Mouse (Mus musculus) left cerebral cortex, postnatal 36 days (tissue): ENCODE measurements around the gene Hdgfl2. TPM values are rescaled to one million over a fixed set of nuclear protein-coding genes. Genes with fewer than 3 reads are reported as not detected.

ENCODE experiments used
- DNase-seq, 2 experiments: peaks; one replicate each; pipeline ENCODE4 v3.0.0; 2021 to 2022; ENCODE audit warnings: low spot score in 2 of 2, mixed read lengths in 1 of 2
- intact Hi-C: fragments of 180-260 bp; cut with DNase I; formaldehyde crosslinking; loops from one replicate; pipeline ENCODE4 v1.15.1; 2025
- total RNA-seq, 2 experiments: library from RNA; stranded (reverse); gene quantifications; 2 replicates each; pipeline ENCODE4 v1.2.3; 2021

Hdgfl2 gene
- total RNA-seq, 2 experiments from 2014 or later = 95.2 to 109 TPM

DNA sequence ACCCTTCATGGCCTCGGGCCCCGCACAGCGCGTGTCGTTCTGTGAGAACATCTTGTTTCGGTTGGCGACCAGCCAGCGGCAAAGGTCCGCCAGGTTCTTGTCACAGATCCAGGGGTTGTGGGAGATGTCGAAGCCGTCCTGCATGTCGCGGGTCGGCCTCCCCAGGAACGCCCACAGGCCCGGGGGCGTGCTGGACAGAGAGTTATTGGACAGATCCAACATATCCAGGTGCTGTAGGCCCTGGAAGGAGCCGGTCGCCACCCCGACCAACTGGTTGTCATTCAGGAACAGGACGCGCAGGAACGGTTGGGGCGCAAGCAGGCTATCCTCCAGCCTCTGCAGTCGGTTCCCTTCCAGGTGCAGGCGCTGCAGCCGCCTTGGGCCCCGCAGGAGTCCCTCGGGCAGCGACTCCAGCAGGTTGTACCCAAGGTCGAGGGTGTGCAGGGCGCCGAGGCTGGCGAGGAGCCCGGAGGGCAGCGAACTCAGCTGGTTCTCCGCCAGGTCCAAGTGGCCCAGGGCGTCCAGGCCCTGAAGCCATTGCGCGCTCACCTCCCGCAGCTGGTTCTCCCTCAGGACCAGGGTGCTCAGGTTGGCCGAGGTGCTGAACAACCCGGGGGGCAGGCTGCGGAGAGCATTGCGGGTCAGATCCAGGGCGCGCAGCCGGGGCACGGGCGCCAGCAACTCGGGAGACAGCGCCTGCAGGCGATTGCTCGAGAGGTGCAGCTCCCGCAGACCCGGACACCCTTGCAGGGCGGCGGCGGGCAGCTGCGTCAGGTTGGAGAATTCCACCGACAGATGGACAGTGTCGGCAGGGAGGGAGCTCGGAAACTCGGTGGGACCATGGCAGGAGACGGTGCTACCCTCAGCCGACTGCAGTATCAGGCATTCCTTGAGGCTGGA is 40.8 kb downstream of the Hdgfl2 start:
- no peak for DNase-seq
- intact Hi-C loops = loop anchor here (5.0 kb wide), 1 partner anchor 37 kb away; no protein-coding TSS in a partner anchor

DNA sequence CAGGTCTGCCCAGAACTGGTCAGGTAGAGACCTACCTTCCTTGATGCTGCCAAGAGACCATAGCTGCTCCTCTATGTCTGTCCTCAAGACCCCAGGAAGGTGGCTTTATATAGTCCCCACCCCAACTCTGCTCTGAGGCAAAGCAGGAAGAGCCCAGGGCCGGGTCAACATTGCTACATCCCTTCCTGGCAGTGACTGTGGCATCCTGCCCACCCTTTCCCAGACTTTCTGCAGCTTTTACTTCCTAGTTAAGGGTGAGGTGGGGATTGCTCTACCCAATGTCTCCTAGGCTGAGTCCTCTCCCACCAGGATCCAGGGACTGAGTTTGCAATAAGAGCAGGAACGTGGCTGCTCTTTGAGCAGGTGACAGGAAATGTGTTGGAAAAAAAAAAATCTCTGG is 42.4 kb downstream of the Hdgfl2 start, which contains the start of gene Lrg1:
Lrg1 (minus strand) TSS at position 176 of the 400 bp plus-strand sequence.
- intact Hi-C loops = loop anchor here (5.0 kb wide), 1 partner anchor 35 kb away; no protein-coding TSS in a partner anchor
- no peak for DNase-seq

DNA sequence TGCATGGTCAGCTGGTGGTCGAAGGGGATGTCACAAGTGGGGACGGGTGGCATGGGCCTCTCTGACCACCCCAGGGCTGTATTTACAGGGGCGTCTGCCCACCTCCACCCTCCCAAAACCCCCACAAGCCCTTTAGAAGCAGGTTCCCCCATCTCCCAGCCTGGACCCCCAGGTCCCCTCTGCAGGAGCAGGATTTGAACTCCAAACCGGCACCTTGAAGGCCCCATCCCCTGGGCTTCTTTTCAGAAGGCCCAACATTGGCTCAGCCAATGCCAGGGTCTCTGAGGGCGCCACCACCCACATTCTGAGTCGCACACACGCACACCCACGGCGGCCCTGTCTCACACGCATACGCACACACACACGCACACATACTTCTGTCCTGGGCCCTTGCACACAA is 43.7 kb downstream of the Hdgfl2 start:
- intact Hi-C loops = loop anchor here (5.0 kb wide), 1 partner anchor 34 kb away; no protein-coding TSS in a partner anchor
- no peak for DNase-seq

DNA sequence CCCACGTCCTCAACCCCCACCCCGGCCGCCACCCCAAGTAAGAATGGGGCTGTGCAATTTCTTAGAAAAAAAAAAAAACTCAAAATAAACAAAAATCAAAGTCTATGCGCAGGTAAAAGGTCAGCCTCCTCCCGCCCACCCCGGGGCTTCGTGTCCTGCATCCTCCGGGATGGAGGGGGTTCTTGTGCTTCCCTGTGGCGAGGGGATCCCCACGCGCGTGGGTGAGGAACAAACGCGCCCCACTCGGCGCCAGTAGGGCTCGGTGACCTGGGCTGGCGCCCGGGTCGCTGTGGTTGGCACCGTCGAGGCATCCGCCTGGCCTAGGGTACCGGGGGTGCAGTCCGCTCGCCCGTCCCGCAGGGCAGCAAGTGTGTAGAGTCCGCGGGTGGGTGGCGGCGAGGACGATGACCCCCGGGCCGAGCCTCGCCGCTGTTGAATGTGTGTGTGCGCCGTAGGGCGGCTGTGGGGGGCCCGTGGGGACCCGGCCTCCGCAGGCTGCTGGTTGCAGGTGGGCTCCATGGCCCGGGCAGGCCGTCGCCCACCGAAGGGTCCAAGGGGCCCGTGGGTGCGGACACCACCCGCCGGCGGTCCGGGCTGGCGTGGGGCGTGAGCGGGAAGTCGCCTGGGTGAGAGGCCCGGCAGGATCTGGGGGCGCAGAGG is 44.4 kb downstream of the Hdgfl2 start:
- intact Hi-C loops = loop anchor here (5.0 kb wide), 1 partner anchor 33 kb away; no protein-coding TSS in a partner anchor
- no peak for DNase-seq

DNA sequence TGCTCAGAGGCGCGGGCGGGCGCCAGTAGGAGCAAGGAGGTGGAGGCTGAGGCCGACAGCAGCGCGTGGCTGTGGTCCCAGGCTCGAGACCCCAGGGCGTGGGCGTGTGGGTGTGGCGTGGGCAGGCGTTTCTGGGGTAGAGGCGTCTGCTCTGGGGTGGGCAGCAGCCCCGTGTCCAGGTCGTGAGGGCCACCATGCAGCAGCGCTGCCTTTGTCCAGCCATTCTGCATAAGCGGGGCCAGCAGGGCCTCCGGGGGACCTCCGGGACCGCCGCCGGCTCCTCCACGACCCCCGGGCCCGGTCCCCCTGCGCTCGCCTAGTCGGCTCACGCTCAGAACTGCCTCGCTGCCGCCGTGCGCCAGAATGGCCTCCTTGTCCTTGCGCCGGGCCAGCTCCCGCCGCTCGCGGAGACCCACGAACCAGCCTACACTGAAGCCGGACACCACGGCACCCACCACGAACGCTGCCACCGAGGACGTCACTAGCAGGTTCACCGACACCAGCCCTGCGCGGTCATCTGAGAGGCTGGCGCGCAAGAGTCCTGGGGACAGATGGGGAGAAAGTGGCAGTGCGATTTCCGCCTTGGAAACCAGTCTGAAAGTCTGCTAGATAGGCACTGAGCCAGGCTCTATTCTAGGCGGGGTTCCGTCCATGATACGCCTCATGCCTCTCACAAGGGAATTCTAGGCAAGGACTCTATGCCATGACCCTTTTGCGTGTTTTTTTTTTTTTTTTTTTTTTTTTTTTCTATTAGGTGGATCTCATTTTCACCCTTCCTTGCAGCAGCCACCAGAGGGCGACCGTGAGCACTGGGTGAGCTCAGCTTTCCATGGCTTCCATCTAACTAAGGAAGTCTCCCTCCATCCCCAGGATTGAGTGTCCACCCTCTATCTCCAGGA is 45.2 kb downstream of the Hdgfl2 start:
- intact Hi-C loops = loop anchor here (5.0 kb wide), 1 partner anchor 33 kb away; no protein-coding TSS in a partner anchor
- DNase-seq = peak; percentile 50 to 58

DNA sequence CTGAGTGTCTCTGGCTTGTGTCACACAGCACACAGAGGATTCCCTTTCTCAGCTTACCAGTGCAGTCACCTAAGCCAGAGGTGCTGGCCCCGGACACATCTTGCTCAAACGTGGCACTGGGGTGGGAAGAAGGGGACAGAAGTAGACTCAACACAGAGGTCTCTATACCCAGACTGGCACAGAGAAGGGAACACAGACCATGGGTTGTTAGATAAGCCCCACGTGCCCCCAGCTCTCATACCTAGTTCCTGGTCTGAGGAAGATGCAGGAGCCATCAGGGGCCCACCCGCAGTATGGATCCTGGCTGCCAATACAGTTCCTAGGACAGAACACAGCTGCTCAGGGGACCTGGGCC is 45.8 kb downstream of the Hdgfl2 start:
- intact Hi-C loops = no loop called here
- DNase-seq = no peak

DNA sequence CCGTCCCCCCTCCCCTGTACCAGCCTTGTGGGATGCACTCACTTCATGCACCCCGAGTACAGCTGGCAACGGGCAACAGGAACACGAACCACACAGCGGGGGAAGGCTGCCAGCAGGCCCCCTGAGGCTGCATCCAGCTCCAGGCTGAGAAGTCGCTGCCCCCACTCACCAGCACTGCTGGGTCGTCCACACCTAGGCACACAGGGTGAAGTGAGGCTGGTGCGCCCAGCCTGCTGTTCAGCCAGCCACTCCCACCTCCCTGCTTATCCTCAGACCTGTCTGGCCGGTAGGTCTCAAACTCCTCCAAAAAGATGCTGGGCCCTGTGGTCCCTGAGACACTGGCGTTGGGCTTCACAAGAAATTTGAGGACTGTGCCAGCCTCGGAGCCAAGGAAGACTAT is 46.7 kb downstream of the Hdgfl2 start:
- DNase-seq = no peak
- intact Hi-C loops = no loop called here

DNA sequence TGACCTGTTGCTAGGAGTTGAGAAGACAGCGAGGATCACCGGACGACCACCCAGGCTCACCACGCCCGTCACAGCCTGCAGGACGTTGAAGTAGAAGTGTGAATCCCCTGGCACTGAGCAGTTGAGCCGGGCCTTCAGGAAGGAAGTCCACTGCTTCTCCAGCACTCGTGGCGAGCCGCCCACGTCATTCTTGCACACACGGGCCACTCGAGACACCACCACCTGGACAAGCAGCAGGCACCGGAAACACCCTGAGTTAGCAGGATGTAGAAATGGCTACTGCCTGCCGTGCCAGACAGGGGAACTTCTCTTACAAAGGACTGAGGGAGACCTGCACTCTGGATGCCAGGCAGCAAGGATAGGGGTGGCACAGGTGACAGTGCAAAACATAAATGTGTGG is 48.8 kb downstream of the Hdgfl2 start:
- intact Hi-C loops = no loop called here
- DNase-seq = no peak

DNA sequence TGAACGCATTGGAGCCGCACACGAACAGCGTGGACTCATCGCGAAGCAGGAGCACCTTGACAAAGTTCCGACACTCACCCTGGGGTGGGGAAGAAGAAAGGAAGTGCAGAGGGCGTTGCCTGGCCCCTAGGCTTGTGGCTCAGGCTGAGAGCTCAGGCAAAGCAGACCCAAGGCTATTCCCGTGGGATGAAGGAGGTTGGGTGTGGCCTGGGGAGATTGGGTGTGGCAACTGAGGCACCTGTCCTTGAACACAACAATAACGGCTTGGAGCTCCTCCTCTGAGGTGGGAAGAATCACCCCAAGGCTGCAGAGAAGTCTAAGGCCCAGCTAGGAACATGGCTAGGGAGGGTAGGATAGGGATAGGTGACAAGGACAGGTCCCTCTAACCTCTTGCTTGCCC is 51.7 kb downstream of the Hdgfl2 start:
- no peak for DNase-seq
- intact Hi-C loops = loop anchor here (5.0 kb wide), 1 partner anchor 126 kb away; the partner anchor contains the start of gene Fem1a

DNA sequence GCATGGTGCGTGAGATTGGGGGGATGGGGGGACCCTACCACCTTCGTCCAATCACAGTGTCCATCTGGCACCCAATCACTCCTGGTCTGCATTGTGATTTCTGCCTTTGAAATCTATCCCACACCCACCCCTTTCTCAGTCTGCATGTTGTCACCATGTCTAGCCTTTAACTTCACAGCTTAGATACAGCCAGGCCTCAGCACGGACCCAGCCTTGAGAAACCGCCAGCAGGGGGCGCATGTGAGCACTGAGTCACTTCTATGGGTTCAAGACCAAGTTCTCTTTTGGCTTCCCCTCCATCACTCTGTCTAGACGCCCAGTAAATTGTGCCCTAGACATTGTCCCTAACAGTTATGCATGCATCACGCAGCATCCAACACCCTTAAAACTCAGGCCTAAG is 52.4 kb downstream of the Hdgfl2 start:
- intact Hi-C loops = loop anchor here (5.0 kb wide), 1 partner anchor 125 kb away; the partner anchor contains the start of gene Fem1a

DNA sequence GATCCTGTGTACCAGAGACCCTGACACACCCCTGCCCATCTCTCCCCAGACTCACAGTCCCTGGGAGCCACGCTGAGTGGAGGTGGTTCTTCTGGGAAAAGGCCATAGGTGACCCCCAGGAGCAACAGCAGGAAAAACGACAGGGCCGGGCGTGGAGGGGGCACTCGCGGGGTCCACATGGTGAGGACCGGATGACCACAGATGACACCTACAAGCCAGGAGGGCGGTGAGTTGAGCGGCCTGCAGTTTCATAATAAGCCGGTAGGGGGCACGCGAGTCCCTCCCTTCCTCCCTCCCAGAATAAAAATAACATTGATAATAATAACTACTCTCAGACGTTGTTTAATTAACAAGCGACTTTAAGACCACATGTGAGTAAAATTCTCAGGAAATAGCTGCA is 53.2 kb downstream of the Hdgfl2 start:
- intact Hi-C loops = loop anchor here (5.0 kb wide), 1 partner anchor 125 kb away; the partner anchor contains the start of gene Fem1a
- DNase-seq = no peak

More for the DNA sequence above, 52.4 kb downstream of the Hdgfl2 start:
- DNase-seq = peak in 1 of 2 experiments; percentile 46

DNA sequence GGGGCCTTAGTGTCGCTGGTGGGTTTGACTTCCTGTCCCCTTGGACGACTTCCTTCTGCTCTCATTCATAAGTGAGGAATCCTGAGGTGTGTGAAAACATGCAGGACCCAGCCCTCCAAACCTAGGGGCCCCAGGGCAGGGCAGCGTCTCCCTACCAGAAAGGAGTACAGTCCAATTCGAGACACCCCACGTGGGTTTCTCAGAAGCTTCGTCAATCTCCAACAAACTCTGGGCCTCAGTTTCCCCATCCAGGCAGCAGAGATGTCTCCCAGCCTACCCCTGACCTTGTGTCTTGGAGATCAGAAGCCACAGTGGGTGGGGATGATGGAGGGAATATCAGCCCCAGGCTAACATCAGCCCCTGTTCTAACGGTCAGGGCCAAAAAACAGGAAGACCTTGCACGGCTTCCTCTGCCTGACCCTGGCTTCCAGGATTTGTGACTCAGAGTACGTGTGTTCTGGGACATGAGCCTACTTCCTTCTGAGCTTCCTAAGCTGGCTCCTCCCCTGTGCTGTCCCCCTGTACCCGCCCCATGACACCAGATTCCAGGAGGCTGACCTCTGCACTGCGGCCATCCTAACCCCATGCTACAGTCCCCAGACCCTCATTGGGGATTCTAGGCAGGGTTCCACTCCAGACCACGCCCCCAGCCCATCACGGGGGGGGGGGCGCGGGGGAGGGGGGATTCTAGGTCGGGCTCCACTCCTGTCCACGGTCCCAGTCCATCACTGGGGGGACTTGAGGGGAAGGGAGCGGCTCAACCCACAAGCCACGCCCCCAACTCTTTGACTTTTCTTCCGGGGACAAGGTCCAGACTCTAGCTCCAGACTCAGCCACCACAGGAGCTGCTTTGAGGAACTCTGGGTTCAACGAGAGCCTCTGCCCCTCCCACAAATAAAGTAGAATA is 54.3 kb downstream of the Hdgfl2 start:
- intact Hi-C loops = loop anchor here (2.0 to 5.0 kb wide), 2 partner anchors 25 to 124 kb away; partner anchors contain the start of gene Fem1a
- no peak for DNase-seq

DNA sequence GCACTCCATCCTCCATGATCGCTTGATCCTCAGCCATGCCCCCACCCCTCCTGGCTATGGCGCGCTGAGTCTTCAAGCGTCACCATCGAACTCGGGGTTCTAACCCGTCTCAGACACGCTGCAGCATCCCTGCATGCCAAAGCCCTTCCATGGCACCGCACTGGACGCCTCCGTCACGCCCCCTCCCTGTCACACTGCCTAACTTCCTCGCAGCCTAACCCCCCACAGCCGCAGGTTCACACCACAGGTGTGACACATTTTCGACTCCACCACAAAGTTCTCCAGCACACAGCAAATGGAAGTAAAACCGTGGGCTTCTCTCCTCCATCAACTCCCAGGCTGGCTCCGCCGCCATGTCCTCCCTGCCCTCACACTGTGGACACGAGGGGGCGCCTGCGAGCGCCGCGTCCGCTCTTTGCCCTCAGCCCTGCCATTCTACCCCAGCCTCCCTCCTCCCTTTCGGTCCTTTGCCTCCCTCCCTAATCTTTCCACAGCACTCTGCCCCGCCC is 55.1 kb downstream of the Hdgfl2 start:
- intact Hi-C loops = loop anchor here (2.0 to 5.0 kb wide), 2 partner anchors 24 to 123 kb away; partner anchors contain the start of gene Fem1a
- peak in 1 of 2 experiments; percentile 48 for DNase-seq

DNA sequence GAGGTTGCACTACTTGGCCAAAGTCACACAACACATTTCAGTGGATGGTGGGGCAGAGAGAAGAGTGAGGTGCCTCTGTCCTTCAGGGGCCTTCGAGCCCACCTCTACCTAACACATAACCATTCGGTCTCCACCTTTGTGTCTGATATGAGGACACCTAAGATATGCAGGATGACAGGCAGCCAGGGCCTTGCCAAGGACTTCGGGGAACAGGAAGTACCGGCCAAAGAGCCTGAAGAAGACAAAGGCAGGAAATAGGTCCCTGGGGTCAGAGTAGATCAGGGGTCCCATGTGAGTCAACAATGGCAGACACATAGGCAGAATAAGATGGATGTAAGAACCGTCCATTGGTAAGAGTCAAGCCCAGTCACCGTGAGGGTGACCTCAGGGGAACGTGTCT is 57.1 kb downstream of the Hdgfl2 start:
- intact Hi-C loops = no loop called here
- DNase-seq = no peak

DNA sequence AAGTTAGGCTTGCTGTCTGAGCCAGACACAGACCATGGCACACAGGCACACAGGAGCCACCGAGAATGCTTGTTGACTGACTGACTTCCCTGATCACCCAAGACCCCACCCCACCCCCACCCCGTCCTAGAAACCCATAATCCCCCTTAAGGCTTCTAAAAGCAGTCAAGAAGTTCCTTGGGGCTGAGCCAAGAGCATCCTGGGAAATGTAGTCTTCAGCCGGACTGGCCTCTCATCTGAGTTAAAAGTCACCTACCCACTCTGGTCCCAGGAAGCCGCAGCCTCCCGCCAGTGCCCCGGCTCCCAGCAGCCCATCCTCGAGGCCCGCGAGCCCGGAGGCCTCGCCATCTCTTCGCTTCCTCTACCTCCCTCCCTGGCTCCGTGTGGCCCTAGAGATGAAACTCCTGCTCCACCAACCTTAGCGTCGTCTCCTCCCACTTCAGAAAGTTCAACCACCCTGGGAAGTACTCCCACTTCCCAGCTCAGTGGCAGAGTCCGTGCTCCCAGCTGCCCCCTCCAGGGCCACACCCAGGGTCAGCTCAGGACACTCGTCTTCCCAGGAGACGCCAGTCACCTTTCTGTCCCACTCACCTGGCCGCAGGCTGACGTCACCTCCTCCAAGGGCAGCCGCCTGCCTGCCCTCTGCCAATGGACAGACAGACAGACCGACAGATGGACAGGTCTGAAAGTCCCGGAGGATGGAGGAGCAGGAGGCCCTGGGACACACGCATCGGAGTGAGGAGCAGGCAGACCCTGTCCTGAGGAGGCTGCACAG is 58.6 kb downstream of the Hdgfl2 start:
- DNase-seq = no peak
- intact Hi-C loops = no loop called here

DNA sequence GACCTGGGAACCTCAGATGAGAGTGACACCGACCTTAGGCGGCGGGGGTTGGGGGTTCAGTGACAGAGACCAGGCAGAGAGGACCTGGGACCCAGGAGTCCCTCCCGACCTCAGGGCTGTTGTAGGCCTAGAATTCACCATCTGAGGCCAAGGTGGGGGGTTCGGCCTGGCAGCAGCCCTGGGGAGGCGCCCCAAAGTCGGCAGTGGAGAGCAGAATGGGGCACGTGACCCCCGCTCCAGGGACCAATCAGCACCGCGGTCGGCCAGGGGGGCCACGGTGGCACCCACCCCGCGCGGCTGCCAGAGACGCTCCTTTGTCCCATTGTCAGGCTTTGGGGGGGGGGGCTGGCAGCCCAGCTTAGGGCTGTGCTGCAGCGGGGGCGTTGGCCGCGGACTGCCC is 59.9 kb downstream of the Hdgfl2 start:
- intact Hi-C loops = no loop called here
- peak in 1 of 2 experiments; percentile 52 for DNase-seq

DNA sequence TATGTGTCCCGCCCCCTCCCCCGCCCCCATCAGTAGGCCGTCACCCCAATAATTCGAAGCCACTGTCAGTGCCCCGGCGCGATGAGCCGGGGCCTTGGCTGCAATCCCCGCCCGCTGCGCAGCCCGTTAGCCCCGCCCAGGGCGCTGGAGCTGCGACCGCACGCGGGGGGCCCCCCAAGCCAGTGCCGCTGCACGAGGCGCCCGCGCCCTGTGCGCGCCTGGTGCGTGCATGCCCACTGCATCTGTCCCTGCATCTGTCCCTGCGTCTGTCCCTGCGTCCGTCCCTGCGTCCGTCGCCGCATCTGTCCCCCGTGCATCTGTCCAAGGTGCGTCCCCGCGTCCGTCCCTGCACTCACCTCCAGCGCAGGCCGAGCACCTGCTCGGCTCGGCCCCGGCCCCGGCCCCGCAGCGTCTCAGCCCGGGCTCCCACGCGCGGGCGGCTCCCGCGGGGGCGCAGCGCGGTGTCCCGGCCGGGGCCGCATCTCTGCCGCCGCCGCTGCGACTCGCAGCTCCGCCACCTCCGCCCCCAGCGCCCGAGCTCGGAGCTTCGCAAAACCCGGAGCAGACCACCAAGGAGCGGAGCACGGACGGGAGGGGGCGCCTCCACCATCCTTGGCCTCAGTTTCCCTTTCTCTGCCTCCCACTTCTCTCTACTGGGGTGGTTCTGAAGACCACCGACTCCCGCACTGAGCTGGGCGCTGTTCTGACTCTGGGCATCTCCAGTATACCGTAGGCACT is 60.6 kb downstream of the Hdgfl2 start, which contains the start of gene Sema6b:
Sema6b (minus strand) TSS at position 486 of the 738 bp plus-strand sequence.
- intact Hi-C loops = no loop called here
- peak; percentile 86 to 88 for DNase-seq
